Mouse (Mus musculus) Patski (cell line): ENCODE data around the gene Ntrk2. TPM values are rescaled to one million over a fixed set of nuclear protein-coding genes. Genes with fewer than 3 reads are reported as not detected.

Source experiments
- ATAC-seq: fragments of 100-300 bp; one replicate; pipeline ENCODE4 v1.8.0; 2021
- CTCF ChIA-PET: fragments of 350-600 bp; sonication (Branson Sonifier 250); formaldehyde crosslinking; loops from one replicate; lab custom pipeline; 2022; ENCODE audit warnings: inconsistent platforms; lab: Charles Lee
- POLR2A ChIA-PET: fragments of 350-600 bp; sonication (Branson Sonifier 250); formaldehyde crosslinking; loops from one replicate; lab custom pipeline; 2022; ENCODE audit warnings: antibody characterized with exemption, inconsistent platforms; lab: Charles Lee
- DNase-seq: peaks from one replicate; pipeline ENCODE4 v3.0.0-alpha.2; 2011; ENCODE audit warnings: low read depth, low spot score
- H3K27me3 ChIP-seq: fragments of 371-371 bp; one replicate; pipeline ENCODE4 v1.5.1; 2021
- CTCF ChIP-seq: fragments of 100-300 bp; IDR thresholded peaks from one replicate; pipeline ENCODE4 v1.5.1; 2021
- in situ Hi-C: fragments of 300-500 bp; cut with MboI; formaldehyde crosslinking; loops from 3 replicates; pipeline ENCODE4 v1.11.1; 2018; ENCODE audit warnings: low pct_unique_long_range_greater_than_20kb, mixed read lengths
- polyA plus RNA-seq: library from polyadenylated mRNA; unstranded; gene quantifications from one replicate; pipeline ENCODE4 v1.2.3, GENCODE M21; 2021

Gene Ntrk2
- polyA plus RNA-seq, result 0.44 TPM

- ChIA-PET POLR2A (no interaction called here), CTCF (interaction anchor here (1.0 to 2.3 kb wide), 2 partner anchors 265 to 267 kb away, joined by 3 to 19 read pairs; no protein-coding TSS in a partner anchor)
- TF ChIP-seq CTCF, result no peak
- DNase-seq, result peak; percentile 19
- peaks cover 37% of the 10 kb centered on the region for H3K27me3 ChIP-seq
- ATAC-seq, result peak; percentile 65
- in situ Hi-C loops, result loop anchor here (5.0 kb wide), 1 partner anchor 266 kb away; no protein-coding TSS in a partner anchor
Measured at GRCm38 (mm10) chr13:58806397-58806892, at the start of gene Ntrk2. TSS of gene Ntrk2 (plus strand) at chr13:58806569.

GRCm38 (mm10) chr13:58761003-58761630 is 45.3 kb upstream of the Ntrk2 start:
- peaks cover 8% of the 10 kb centered on the region for H3K27me3 ChIP-seq
- in situ Hi-C loops, result no loop called here
- ATAC-seq, result no peak
- DNase-seq, result no peak
- no peak for TF ChIP-seq CTCF
- ChIA-PET CTCF (no interaction called here), POLR2A (no interaction called here)

GRCm38 (mm10) chr13:58768258-58768657 is 38.1 kb upstream of the Ntrk2 start:
- H3K27me3 ChIP-seq, result peaks cover 8% of the 10 kb centered on the region
- ATAC-seq (no peak), DNase-seq (no peak)
- POLR2A ChIA-PET, result no interaction called here
- in situ Hi-C loops, result no loop called here
- CTCF ChIA-PET, result no interaction called here
- TF ChIP-seq CTCF, result no peak

GRCm38 (mm10) chr13:58769438-58769837 is 36.9 kb upstream of the Ntrk2 start:
- in situ Hi-C loops, result no loop called here
- no peak for TF ChIP-seq CTCF
- peaks cover 8% of the 10 kb centered on the region for H3K27me3 ChIP-seq
- ChIA-PET POLR2A (no interaction called here), CTCF (no interaction called here)
- DNase-seq, result no peak
- no peak for ATAC-seq

GRCm38 (mm10) chr13:58779261-58779660 is 27.1 kb upstream of the Ntrk2 start:
- ChIA-PET POLR2A (no interaction called here), CTCF (no interaction called here)
- ATAC-seq (no peak), DNase-seq (no peak)
- H3K27me3 ChIP-seq, result peaks cover 7% of the 10 kb centered on the region
- TF ChIP-seq CTCF, result no peak
- in situ Hi-C loops, result no loop called here

GRCm38 (mm10) chr13:58786476-58786875 is 19.9 kb upstream of the Ntrk2 start:
- no peak for DNase-seq
- no peak for TF ChIP-seq CTCF
- CTCF ChIA-PET, result no interaction called here
- no peak for ATAC-seq
- POLR2A ChIA-PET, result no interaction called here
- in situ Hi-C loops, result no loop called here
- H3K27me3 ChIP-seq, result peaks cover 10% of the 10 kb centered on the region

- POLR2A ChIA-PET, result no interaction called here
- no peak for TF ChIP-seq CTCF
- in situ Hi-C loops, result no loop called here
- no peak for ATAC-seq
- no peak for DNase-seq
- peaks cover 3% of the 10 kb centered on the region for H3K27me3 ChIP-seq
- CTCF ChIA-PET, result no interaction called here
Measured at GRCm38 (mm10) chr13:58790741-58791140, 15.6 kb upstream of the Ntrk2 start.

GRCm38 (mm10) chr13:58797386-58797785 is 9.0 kb upstream of the Ntrk2 start:
- no peak for TF ChIP-seq CTCF
- in situ Hi-C loops, result no loop called here
- ATAC-seq (no peak), DNase-seq (no peak)
- CTCF ChIA-PET, result no interaction called here
- H3K27me3 ChIP-seq, result no peaks in the 10 kb centered on the region
- POLR2A ChIA-PET, result no interaction called here

GRCm38 (mm10) chr13:58801291-58801690 is 5.1 kb upstream of the Ntrk2 start:
- no peak for TF ChIP-seq CTCF
- no peaks in the 10 kb centered on the region for H3K27me3 ChIP-seq
- POLR2A ChIA-PET, result no interaction called here
- CTCF ChIA-PET, result no interaction called here
- in situ Hi-C loops, result no loop called here
- ATAC-seq (no peak), DNase-seq (no peak)

- no peak for TF ChIP-seq CTCF
- CTCF ChIA-PET, result interaction anchor here (1.3 kb wide), 1 partner anchor 270 kb away, joined by 6 read pairs; no protein-coding TSS in a partner anchor
- H3K27me3 ChIP-seq, result peaks cover 21% of the 10 kb centered on the region
- POLR2A ChIA-PET, result no interaction called here
- in situ Hi-C loops, result no loop called here
- DNase-seq (no peak), ATAC-seq (no peak)
Measured at GRCm38 (mm10) chr13:58803882-58804281, 2.5 kb upstream of the Ntrk2 start.

GRCm38 (mm10) chr13:58805833-58806232 is 536 bp upstream of the Ntrk2 start:
- POLR2A ChIA-PET, result no interaction called here

More at GRCm38 (mm10) chr13:58805833-58806232, 536 bp upstream of the Ntrk2 start:
- H3K27me3 ChIP-seq, result peaks cover 33% of the 10 kb centered on the region
- no peak for TF ChIP-seq CTCF
- ATAC-seq (no peak), DNase-seq (no peak)
- in situ Hi-C loops, result loop anchor here (5.0 kb wide), 1 partner anchor 266 kb away; no protein-coding TSS in a partner anchor
- CTCF ChIA-PET, result interaction anchor here (2.3 kb wide), 1 partner anchor 267 kb away, joined by 19 read pairs; no protein-coding TSS in a partner anchor
